Mouse (Mus musculus) myocyte (in vitro differentiated cells): ENCODE data around the gene Nt5c2.
A peak's percentile ranks its signal among the peaks of the same experiment; 100 is the strongest.

Source experiments
- CEBPB ChIP-seq: IDR thresholded peaks from 2 replicates; pipeline ENCODE4 v1.6.1; 2011; ENCODE audit warnings: mild to moderate bottlenecking, moderate library complexity; ENCODE audit not compliant: poor library complexity, insufficient read depth, severe bottlenecking
- E2F4 ChIP-seq: IDR thresholded peaks from one replicate; pipeline ENCODE4 v1.6.1; 2011; ENCODE audit warnings: mild to moderate bottlenecking, control low read depth, moderate library complexity; ENCODE audit not compliant: insufficient read depth
- MAX ChIP-seq: IDR thresholded peaks from one replicate; pipeline ENCODE4 v1.6.1; 2011; ENCODE audit warnings: low read depth, mild to moderate bottlenecking, control low read depth
- MYOD1 ChIP-seq, 3 experiments: IDR thresholded peaks; one replicate each; pipeline ENCODE4 v1.6.1; 2011; ENCODE audit warnings: control low read depth in 2 of 3, low read depth in 2 of 3, mild to moderate bottlenecking in 2 of 3, moderate library complexity in 1 of 3; ENCODE audit not compliant: insufficient read length in 2 of 3, control insufficient read depth in 1 of 3
- MYOG ChIP-seq, 3 experiments: IDR thresholded peaks; one replicate each; pipeline ENCODE4 v1.6.1; 2011; ENCODE audit warnings: control low read depth in 2 of 3, low read depth in 2 of 3, mild to moderate bottlenecking in 2 of 3; ENCODE audit not compliant: insufficient read length in 2 of 3, control insufficient read depth in 1 of 3, insufficient read depth in 1 of 3
- POLR2A ChIP-seq: IDR thresholded peaks from one replicate; pipeline ENCODE4 v1.6.1; 2011; ENCODE audit warnings: low read depth, mild to moderate bottlenecking, control low read depth, moderate library complexity; ENCODE audit not compliant: insufficient read length
- POLR2AphosphoS2 ChIP-seq: IDR thresholded peaks from one replicate; pipeline ENCODE4 v1.6.1; 2011; ENCODE audit warnings: low read depth, control low read depth; ENCODE audit not compliant: insufficient read length
- SRF ChIP-seq: IDR thresholded peaks from one replicate; pipeline ENCODE4 v1.6.1; 2011; ENCODE audit warnings: low read depth; ENCODE audit not compliant: control insufficient read depth, insufficient read length
- TCF12 ChIP-seq: IDR thresholded peaks from one replicate; pipeline ENCODE4 v1.6.1; 2011; ENCODE audit warnings: mild to moderate bottlenecking, control low read depth; ENCODE audit not compliant: poor library complexity, insufficient read depth, severe bottlenecking
- USF1 ChIP-seq: IDR thresholded peaks from one replicate; pipeline ENCODE4 v1.6.1; 2011; ENCODE audit warnings: low read depth, mild to moderate bottlenecking, control low read depth, moderate library complexity

- TF ChIP-seq POLR2AphosphoS2 (no peak), MAX (no peak), E2F4 (no peak), MYOG (IDR thresholded peaks at IDR 0.05; ENCODE audit: control insufficient read depth in 1 of 3, insufficient read depth in 1 of 3, insufficient read length in 2 of 3, low read depth in 2 of 3) (peak; percentile 24 to 73 (median 48)), POLR2A (no peak), USF1 (no peak), SRF (no peak), CEBPB (no peak), MYOD1 (IDR thresholded peaks at IDR 0.05; ENCODE audit: control insufficient read depth in 1 of 3, insufficient read length in 2 of 3, low read depth in 2 of 3) (peak in 2 of 3 experiments; percentile 14 to 72), TCF12 (no peak)
Observed at GRCm38 (mm10) chr19:46978920-46979780, 35.8 kb downstream of the Nt5c2 start.
